Mouse (Mus musculus) thymus, adult 2 months (tissue): ENCODE measurements at regions not wholly inside any gene's neighbourhood (a gene's known extent, or its start where the extent isn't known, plus 50 kb on each side); places are given as distances from the start of the nearest gene placed in this dataset.

ENCODE experiments used
- CTCF ChIP-seq: fragments of 200-500 bp; IDR thresholded peaks from 2 replicates; pipeline ENCODE4 v1.5.1; 2012; ENCODE audit warnings: mild to moderate bottlenecking, control low read depth, low read length, moderate library complexity, borderline replicate concordance; ENCODE audit not compliant: control insufficient read depth, poor library complexity, insufficient read depth; ENCODE audit errors: extremely low read depth
- POLR2A ChIP-seq: fragments of 200-500 bp; IDR thresholded peaks from 2 replicates; pipeline ENCODE4 v1.6.1; 2012; ENCODE audit warnings: mild to moderate bottlenecking, low read length, control low read depth, moderate library complexity; ENCODE audit not compliant: control insufficient read depth, poor library complexity, insufficient read depth; ENCODE audit errors: extremely low read depth

DNA sequence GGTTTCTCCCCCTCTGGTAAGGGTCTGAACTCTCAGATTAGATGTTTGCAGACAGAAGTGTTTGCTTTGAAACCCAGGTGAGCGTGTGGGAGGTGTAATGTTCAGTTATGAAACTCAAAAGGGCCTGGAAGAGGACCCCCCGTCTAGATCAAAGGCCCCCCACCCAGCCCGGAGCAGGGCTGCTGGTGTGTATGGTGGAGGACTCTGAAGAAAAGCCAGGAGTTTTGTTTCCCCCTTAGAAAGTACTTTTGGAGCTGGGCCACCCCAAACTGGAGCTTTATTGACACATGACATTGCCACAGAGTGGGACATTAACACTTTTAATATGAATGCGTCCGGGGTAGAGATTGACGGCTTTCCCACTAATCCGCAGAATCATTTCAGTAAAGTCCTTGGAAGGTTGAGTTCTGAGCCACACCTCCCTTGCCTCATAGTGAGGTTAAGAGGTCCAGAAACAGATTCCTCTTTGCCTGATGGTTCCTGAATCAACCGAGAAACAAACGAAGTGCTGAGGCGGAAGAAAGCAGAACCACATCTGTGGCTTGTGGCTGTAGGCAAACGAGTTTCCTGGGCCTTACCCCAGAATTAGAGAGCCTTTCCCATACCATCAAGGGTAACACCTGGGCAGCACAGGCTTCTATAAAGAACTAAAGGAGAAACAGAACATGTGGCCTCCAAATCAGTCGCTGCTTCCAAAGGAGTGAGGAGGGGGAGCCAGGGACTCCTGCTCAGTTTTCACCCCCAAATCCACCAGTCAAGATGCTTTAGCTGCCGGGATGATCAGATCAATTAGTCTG lies 78.0 kb upstream of the Ralgps2 start:
- TF ChIP-seq CTCF (no peak), POLR2A (no peak)
